Mouse (Mus musculus): Measurements from ENCODE around the gene En1.

Gene En1

DNA sequence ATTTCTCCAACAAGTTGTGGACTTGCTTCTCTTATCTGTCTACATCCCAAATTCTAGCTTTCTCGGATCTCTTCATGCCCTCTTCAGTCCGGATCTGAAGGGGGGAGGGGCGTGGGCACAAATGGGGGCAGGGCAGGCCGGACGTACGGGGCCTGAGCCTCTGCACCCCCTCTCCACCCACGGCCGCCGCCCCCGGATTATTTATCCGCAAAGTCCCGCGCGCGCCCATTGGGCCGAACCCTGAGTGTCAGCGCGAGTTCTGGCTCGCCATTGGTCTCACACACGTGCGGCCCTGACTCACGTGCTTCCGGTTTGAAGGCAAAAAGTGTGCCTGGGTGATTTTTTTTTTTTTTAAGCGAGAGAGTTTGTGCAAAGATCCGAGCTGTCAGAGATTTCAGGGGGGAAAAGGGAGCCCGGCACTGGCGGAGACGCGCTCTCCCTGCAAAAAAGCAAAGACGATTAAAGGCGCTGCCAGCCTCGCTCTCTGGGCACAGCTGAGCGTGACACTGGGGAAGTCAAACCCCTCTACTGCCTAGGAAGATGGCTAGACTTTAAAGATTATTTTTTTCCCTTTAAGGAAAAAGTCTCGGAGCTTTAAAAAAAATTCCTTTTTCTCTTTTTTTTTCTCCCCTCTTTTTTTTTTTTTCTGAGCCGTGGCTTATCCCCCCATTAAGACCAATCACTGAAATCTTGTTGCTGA lies at the start of gene En1:
TSS of gene En1 (plus strand) at position 388 of the 700 bp plus-strand sequence.
- peak; percentile 94 for DNase-seq (ENCODE audit: low read depth, low spot score)

GRCm38 (mm10) chr1:120556926-120557846 lies 45.0 kb upstream of the En1 start:
- DNase-seq (ENCODE audit: low read depth, low spot score), result peak; percentile 55

- DNase-seq (ENCODE audit: low read depth, low spot score), result peak; percentile 42
Measured at GRCm38 (mm10) chr1:120558341-120559285, 43.6 kb upstream of the En1 start.

DNA sequence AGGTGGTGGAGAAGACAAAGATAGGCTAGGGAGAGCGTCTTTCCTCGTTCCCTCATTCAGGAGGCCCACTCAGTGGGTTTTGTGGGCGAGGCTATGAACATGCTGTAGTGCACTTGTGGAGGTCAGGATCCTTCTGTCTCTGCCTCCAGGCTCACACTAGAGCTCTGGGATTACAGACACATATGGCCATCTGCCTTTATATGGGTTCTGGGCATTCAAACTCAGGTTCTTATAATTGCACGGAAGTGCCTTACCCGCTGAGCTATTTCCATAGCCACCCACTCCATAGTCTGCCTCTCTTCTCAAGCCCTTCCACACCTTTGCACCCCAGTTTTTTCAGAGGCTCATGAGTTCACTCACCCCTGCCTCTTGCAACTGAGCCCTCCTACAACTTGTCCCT lies 42.3 kb upstream of the En1 start:
- no peak for DNase-seq (ENCODE audit: low read depth, low spot score)

DNA sequence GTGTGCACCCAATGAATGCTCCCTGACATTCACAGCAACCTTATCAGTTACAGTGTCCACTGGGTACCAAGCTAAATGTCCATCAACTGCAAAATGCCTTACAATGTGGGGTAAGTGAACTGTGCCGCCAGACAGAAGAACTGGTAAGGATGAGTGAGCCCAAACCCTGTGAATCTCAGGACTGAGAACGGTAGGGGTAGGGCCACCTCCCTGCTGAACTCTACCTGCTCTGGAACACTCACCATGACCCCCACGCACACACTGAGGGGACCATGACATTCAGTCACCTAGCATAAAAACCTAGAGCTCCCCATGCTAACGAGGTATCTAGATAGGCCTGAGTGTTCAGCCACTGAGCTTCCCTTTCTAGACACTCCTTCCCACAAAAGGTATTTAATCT lies 20.9 kb upstream of the En1 start:
- no peak for DNase-seq (ENCODE audit: low read depth, low spot score)

- DNase-seq (ENCODE audit: low read depth, low spot score), result no peak
Measured at GRCm38 (mm10) chr1:120585481-120585880, 16.7 kb upstream of the En1 start.

GRCm38 (mm10) chr1:120586500-120587110 lies 15.6 kb upstream of the En1 start:
- DNase-seq (ENCODE audit: low read depth, low spot score), result peak; percentile 88

DNA sequence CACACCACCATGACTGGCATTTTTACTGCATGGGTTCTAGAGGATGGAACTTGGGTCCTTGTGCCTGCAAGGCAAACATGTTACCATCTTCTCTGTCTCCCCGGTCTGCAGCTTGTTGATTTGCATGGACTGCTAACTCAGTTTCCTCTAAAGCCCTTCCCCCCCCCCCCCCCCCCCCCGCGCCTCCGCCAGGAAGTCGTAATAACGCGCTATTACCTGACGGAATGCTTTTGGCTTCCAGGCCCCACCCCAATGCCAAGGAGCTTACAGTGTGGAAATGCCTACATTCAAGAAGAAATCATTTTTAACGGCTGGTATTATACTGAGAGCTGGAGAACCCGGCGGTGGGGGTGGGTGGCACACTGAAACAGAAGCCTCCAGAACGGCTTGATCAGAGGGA lies 14.8 kb upstream of the En1 start:
- DNase-seq (ENCODE audit: low read depth, low spot score), result no peak

DNA sequence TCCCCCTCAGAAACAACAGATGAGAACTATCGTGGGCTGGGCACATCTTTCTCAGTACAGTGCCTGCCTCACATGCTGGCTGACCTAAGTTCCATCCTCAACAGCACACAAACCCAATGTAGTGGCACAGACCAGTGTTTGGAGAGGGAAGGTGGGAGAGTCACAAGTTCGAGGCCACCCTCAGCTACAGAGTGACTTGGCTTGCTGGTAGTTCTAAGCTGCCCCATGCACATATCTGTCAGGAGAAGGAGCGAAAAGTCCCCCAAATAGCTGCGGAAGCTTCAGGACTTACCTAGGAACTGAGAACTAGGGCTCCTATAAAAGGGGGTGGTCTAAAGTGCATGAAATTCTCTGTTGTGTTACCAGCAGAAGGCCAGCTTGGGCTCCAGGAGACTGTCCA lies 14.3 kb upstream of the En1 start:
- DNase-seq (ENCODE audit: low read depth, low spot score), result no peak

- DNase-seq (ENCODE audit: low read depth, low spot score), result peak; percentile 69
Measured at GRCm38 (mm10) chr1:120588362-120589027, 13.7 kb upstream of the En1 start.

DNA sequence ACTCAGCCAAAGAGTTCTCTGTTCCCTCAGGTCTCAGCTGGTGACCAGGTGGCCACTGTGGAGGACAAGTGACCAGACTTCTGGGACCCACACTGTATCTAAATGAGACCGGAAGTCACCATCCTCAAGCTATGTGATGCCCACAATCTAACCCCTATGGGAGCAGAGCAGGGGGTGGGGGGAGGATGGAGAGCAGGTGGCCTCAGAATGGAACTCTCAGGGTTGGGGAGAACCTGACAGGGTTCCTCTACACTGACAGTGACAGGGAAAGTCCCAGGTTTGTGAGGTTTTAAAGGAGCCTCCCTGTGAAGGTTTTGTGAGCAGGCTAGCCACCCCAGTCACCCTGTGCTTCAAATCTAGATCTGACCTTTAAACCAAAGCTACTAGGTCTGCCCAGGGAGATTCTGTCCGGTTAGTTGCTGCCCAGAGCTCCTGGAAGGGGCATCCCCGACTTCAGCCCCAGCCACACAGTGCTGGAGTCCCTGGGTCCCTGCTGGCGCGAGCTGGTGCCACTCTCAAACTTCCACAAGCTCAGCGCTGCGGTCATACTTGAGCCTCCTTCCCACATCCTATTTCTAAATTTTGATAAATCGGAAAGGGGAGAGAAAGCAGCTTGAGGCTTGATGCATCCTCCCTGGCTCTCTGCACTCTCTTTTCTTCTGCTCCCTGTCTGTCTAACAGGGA lies 8.8 kb upstream of the En1 start:
- DNase-seq (ENCODE audit: low read depth, low spot score), result no peak

- DNase-seq (ENCODE audit: low read depth, low spot score), result peak; percentile 75
Measured at GRCm38 (mm10) chr1:120594603-120595002, 7.6 kb upstream of the En1 start.

DNA sequence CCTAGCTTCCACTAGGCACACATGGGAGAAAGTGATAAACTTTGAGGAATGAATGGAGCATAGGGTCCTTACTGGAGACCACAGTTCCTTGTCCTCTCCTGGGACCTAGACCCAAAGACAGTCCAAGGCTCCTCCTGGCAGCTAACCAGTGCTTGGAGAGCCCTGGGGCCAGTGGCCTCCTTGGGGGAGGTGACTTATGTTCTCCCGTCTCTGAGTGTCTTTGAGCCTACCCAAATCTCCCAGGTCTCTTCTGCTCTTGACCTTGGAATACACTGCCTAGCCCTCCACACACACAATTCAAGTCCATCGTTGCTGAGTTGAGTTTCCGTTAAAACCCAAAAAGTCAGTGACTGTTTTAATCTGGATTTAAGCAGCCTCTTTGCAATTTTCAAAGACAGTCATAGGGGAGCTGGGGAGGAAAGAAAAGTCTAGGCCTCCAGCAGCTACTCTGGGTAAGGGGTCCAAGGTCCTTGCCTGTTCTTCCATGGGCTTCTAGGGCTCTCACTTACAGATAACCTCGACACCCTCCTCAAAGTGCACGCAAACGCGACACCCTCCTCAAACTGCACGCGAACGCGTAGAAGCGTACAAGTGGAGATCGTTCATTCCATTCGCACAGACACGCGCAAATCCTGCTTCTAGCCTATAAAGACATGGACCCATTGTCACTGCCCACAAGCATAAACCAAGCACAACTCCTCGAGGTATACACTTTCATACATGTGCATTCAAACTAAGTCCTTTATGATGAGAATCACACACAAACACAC lies 6.6 kb upstream of the En1 start:
- no peak for DNase-seq (ENCODE audit: low read depth, low spot score)

DNA sequence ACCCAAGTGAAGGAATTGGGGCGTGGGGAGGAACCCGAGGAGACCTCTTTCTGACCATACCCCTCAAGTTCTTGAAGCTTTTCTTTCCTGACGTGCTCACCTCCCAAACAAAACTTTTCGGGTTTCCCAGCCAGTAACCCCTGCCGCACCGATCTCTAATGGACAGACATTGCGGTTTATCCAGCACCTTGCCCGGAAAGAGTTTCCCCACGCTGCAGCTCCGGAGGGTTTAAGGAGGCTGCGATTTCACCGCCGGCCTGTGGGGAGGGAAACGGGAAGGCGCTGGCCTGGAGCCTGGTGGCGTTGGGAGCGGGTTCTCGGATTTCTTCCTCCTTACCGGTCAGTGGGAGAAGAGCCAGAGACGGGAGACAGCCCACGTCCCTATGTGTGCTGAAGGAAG lies 5.9 kb upstream of the En1 start:
- DNase-seq (ENCODE audit: low read depth, low spot score), result peak; percentile 78

- DNase-seq (ENCODE audit: low read depth, low spot score), result peak; percentile 75
Measured at GRCm38 (mm10) chr1:120596784-120597183, 5.4 kb upstream of the En1 start.

GRCm38 (mm10) chr1:120597271-120597670 lies 4.9 kb upstream of the En1 start:
- peak; percentile 40 for DNase-seq (ENCODE audit: low read depth, low spot score)

- no peak for DNase-seq (ENCODE audit: low read depth, low spot score)
Measured at GRCm38 (mm10) chr1:120598196-120598940, 3.9 kb upstream of the En1 start.

DNA sequence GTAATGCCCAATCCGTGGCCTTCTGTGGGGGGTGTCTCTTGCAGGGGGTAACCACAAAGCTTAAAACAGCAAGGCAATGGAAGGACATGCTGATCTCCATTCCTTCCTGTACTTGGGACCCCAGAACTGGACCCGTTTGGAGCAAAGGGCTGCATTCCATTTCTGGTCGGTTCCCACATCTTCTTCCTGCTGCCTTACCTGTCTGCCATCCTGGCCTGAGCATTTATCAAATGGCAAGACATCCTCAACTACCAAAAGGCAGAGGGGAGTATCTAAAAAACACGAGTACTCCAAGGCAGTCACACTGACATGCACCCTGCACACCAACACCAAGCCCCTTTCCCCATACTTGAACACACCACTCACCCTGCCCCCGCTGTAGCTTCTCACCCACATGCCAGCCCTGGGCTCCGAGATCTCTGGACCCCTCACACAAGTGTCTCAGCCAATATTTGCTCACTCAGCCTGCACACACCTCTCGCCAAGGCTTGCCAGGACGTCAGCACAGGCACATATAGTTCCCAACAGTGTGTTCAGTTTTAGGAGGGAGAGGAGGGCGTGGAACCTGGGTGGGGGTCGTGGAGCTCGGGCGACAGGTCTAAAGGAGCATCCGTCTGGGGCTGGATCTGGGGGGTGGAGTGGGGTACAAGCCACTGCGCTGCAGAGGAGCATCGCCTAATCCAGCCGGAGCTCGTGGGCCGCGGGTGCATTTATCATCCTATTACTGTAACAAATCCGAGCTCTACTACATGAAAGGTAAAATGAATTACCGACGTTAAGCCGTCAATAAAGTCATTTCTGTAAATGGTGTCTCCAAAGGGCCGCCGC lies 2.7 kb upstream of the En1 start:
- no peak for DNase-seq (ENCODE audit: low read depth, low spot score)
